Mouse (Mus musculus): Measurements from ENCODE around the gene Ugt1a8. TPM values are rescaled to one million over a fixed set of nuclear protein-coding genes. Genes with fewer than 3 reads are reported as not detected.

The Ugt1a8 gene
- polyA plus RNA-seq, 1 experiment from 2014 or later: not detected

DNA sequence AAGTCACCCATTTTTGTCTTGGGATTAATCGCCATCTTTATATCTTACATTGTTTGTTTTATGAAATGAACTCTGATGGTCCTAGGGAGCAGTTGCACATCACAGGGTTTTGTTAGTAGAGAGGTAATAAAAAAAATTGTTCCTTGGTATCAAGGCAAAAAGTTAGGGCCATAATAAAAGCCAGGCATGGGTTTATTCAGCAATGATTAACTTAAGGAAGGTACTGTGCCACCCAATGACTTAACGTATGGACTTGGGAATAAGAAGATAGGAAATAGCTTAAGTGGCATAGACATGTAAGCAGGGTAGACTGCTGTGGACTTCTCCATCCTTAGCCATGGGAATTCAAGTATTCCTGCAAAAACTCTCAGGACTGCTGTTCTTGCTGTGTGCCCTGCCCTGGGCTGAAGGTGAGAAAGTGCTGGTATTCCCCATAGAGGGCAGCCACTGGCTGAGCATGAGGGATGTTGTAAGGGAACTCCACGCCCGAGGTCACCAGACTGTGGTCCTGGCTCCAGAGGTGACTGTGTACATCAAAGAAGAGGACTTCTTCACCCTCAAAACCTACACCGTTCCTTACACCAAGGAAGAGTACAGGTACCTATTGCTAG is 98.8 kb downstream of the Ugt1a8 start:
- Histone ChIP-seq H3K27ac (no peak overlapping the region), H3K4me3 (ENCODE audit: inconsistent target) (no peak overlapping the region), H3K79me2 (ENCODE audit: inconsistent target) (peaks cover 58% of the 10 kb centered on the region; the same call in 1 of the 2 replicates), H3K36me3 (ENCODE audit: inconsistent target) (no peaks in the 10 kb centered on the region)
- WGBS (ENCODE audit: missing documents): 93% methylated on average over 5 of the region's 5 CpGs

DNA sequence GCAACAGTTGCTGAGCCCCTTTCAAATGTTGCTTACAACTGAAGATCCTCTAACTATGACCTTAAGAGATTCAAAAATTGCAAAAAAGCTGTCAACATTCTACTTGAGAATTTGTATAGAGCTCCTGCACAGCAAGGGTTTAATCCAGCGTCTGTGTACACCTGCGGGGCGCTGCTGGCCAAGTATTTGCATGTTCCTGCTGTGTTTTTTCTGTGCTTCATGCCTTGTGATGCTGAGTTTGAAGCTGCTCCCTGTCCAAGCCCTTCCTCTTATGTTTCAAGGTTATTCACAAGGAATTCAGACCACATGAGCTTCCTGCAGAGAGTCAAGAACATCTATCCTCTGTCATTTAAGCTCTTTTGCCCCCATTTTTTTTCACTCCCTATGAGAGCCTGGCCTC is 104.5 kb downstream of the Ugt1a8 start:
- Histone ChIP-seq H3K4me3 (ENCODE audit: inconsistent target) (no peak overlapping the region), H3K36me3 (ENCODE audit: inconsistent target) (no peaks in the 10 kb centered on the region), H3K79me2 (ENCODE audit: inconsistent target) (peaks cover 10% of the 10 kb centered on the region; the same call in 1 of the 2 replicates), H3K27ac (no peak overlapping the region)
- WGBS (ENCODE audit: missing documents): 94% methylated on average over 3 of the region's 3 CpGs

DNA sequence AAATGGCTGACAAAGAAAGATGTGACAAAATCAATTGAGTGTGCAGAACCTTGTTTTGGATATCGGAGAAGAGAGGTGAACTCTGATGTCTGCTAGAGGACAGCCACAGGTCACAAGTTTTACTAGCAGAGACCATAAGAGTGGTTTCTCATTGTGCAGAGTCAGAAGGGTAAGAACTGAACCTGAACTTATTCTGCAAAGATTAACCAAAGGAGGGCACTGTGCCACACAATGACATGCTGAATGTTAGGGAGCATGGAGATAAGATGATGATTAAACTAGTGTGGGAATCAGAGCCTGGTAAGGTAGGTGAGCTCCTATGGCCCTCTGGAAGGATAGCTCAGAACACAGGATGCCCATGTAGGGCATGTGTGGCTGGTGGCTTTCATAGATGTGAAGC is 108.1 kb downstream of the Ugt1a8 start:
- 100% methylated on average over 1 of the region's 1 CpGs for WGBS (ENCODE audit: missing documents)
- Histone ChIP-seq H3K36me3 (ENCODE audit: inconsistent target) (no peaks in the 10 kb centered on the region), H3K4me3 (ENCODE audit: inconsistent target) (no peak overlapping the region), H3K79me2 (ENCODE audit: inconsistent target) (no peaks in the 10 kb centered on the region; the same call in 1 of the 2 replicates), H3K27ac (no peak overlapping the region)

DNA sequence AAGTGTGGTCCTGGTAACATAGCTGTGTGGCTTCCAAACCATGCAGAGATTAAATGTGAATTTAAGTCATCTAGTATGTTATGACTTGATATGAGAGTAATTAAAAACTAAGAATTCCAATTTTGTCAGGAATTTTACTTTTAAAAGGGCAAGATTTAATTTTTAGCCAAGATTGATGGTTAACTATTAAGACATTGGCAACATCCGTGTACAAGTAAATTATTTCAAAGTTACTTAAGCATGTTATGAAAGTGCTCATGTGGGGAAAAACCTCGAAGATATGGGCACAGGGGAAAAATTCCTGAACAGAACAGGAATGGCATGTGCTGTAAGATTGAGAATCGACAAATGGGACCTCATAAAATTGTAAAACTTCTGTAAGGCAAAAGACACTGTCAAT is 109.8 kb downstream of the Ugt1a8 start:
- no peaks in the 10 kb centered on the region for H3K36me3 ChIP-seq (ENCODE audit: inconsistent target)
- H3K27ac ChIP-seq: no peak overlapping the region
- no peaks in the 10 kb centered on the region; the same call in 1 of the 2 replicates for H3K79me2 ChIP-seq (ENCODE audit: inconsistent target)
- 83% methylated on average over 3 of the region's 3 CpGs for WGBS (ENCODE audit: missing documents)
- no peak overlapping the region for H3K4me3 ChIP-seq (ENCODE audit: inconsistent target)

DNA sequence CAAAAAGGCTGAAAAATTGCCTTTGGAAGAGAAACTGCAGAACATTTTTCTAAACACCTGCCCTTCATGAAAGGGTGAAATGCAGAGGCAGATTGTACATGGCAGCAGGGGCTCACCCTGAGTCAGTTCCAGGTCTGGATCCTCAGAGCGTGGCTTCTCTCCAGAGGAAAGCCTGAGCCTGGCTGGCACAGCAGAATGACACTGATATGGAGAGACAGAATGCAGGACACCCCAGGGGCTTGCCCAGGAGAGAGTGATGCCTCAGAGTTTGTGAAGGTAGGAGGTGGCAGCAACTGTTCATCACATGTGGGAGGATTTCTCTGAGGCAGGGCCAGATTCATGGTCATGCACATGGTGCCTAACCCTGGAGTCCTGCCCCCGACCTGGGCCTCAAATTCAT is 112.4 kb downstream of the Ugt1a8 start:
- WGBS (ENCODE audit: missing documents): 95% methylated on average over 2 of the region's 2 CpGs
- H3K27ac ChIP-seq: no peak overlapping the region

DNA sequence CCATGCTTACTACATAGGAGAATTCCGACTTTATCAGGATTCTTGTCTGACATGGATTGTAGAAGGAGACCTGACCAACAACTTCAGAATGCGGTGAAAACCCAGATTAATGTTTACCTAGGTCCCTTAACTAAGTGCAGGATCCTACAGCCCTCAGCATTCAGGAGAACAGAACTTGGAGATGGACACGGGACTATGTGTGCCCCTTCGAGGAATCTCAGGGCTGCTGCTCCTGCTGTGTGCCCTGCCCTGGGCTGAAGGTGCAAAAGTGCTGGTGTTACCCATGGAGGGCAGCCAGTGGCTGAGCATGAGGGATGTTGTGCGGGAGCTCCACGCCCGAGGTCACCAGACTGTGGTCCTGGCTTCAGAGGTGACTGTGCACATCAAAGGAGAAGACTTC is 112.8 kb downstream of the Ugt1a8 start, which contains the start of gene Ugt1a2:
Ugt1a2 (plus strand) TSS at position 146 of the 400 bp plus-strand sequence.
- no peak within 1 kb of the TSS for H3K27ac ChIP-seq
- no peak within 1 kb of the TSS for H3K4me3 ChIP-seq (ENCODE audit: inconsistent target)
- no peaks in the 10 kb centered on the region for H3K36me3 ChIP-seq (ENCODE audit: inconsistent target)
- no peaks in the 10 kb centered on the region; the same call in 1 of the 2 replicates for H3K79me2 ChIP-seq (ENCODE audit: inconsistent target)
- WGBS (ENCODE audit: missing documents): 97% methylated on average over 7 of the region's 7 CpGs

More for the DNA sequence above, 112.4 kb downstream of the Ugt1a8 start:
- Histone ChIP-seq H3K79me2 (ENCODE audit: inconsistent target) (no peaks in the 10 kb centered on the region; the same call in 1 of the 2 replicates), H3K4me3 (ENCODE audit: inconsistent target) (no peak overlapping the region), H3K36me3 (ENCODE audit: inconsistent target) (no peaks in the 10 kb centered on the region)

DNA sequence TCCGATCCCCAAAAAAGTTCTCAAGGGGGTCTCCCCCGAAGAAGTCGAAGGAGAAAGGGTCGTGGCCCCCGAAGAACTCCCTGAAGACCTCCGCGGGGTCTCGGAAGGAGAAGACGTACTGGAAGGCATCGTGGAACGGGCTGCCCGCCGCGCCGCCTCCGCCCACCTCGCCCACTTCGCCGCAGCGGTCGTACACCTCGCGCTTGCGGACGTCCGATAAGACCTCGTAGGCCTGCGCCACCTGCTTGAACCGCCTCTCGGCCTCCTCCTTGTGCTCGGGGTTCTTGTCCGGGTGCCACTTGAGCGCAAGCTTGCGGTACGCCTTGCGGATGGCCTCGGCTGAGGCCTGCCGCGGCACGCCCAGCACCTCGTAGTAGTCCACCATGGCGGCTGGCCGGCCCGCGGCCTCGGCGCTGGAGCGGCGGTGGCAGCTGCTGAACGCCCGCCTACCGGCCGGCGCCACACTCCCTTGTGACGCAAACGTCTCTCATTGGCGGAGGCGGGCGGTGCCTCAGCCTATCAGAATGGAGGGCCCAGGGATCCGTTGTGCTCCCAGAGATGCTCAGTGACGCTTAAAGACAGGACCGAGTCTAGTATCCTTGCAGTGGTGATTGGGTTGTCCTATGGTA is 117.8 kb downstream of the Ugt1a8 start, which contains the start of gene Dnajb3:
Dnajb3 (minus strand) TSS at position 489 of the 629 bp plus-strand sequence.
- 36% methylated on average over 58 of the region's 62 CpGs for WGBS (ENCODE audit: missing documents)
- Histone ChIP-seq H3K79me2 (ENCODE audit: inconsistent target) (no peaks in the 10 kb centered on the region; the same call in 1 of the 2 replicates), H3K27ac (no peak within 1 kb of the TSS), H3K4me3 (ENCODE audit: inconsistent target) (no peak within 1 kb of the TSS), H3K36me3 (ENCODE audit: inconsistent target) (no peaks in the 10 kb centered on the region)

DNA sequence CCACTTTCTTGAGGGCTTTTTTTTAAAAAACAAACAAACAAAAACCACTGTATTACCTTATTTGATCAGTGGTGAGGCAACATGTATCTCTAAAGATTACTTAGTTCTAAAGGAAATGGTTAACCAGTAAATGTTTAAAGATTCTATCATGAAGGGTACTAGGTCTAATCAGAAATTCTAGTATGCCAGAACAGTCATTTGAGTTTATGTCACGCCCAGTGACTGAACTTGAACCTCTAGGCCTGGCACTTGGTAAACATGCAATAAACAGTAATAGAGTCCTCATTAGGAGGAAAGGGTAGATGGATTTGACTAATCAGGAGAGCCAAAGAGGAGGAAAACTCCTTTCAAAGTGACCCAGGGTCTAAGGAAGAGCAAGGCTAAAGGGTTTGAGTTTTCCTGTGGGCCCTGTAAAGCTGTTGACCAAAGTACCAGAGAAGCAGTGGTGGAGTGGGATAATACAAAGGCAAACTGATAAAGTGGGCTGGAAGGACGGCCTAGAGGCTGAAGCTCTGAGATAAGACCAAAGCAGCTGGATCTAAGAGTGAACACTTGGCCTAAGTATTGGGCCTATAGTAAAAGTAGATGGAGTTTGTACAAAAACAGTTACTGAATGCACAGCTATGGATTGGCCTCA is 119.3 kb downstream of the Ugt1a8 start:
- no peaks in the 10 kb centered on the region; the same call in 1 of the 2 replicates for H3K79me2 ChIP-seq (ENCODE audit: inconsistent target)
- 91% methylated on average over 2 of the region's 2 CpGs for WGBS (ENCODE audit: missing documents)
- no peaks in the 10 kb centered on the region for H3K36me3 ChIP-seq (ENCODE audit: inconsistent target)
- H3K4me3 ChIP-seq (ENCODE audit: inconsistent target): no peak overlapping the region
- H3K27ac ChIP-seq: no peak overlapping the region

DNA sequence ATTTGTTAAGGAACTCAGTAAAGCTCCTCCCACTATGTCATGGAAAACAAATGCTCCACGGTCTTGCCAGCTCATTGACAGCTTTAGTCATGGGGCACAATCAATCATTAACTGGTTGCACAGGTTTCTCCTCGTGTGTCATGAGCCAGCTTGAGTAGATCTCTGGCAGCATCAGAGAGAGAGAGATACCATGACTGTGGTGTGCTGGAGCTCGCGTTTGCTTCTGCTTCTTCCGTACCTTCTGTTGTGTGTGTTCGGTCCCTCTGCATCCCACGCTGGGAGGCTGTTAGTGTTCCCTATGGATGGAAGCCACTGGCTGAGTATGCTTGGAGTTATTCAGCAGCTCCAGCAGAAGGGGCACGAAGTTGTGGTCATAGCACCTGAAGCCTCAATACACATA is 124.2 kb downstream of the Ugt1a8 start, which contains the start of gene Ugt1a1:
Ugt1a1 (plus strand) TSS at position 148 of the 400 bp plus-strand sequence.
- Histone ChIP-seq H3K79me2 (ENCODE audit: inconsistent target) (no peaks in the 10 kb centered on the region; the same call in 1 of the 2 replicates), H3K36me3 (ENCODE audit: inconsistent target) (no peaks in the 10 kb centered on the region), H3K4me3 (ENCODE audit: inconsistent target) (no peak within 1 kb of the TSS), H3K27ac (no peak within 1 kb of the TSS)
- WGBS (ENCODE audit: missing documents): 72% methylated on average over 8 of the region's 8 CpGs

DNA sequence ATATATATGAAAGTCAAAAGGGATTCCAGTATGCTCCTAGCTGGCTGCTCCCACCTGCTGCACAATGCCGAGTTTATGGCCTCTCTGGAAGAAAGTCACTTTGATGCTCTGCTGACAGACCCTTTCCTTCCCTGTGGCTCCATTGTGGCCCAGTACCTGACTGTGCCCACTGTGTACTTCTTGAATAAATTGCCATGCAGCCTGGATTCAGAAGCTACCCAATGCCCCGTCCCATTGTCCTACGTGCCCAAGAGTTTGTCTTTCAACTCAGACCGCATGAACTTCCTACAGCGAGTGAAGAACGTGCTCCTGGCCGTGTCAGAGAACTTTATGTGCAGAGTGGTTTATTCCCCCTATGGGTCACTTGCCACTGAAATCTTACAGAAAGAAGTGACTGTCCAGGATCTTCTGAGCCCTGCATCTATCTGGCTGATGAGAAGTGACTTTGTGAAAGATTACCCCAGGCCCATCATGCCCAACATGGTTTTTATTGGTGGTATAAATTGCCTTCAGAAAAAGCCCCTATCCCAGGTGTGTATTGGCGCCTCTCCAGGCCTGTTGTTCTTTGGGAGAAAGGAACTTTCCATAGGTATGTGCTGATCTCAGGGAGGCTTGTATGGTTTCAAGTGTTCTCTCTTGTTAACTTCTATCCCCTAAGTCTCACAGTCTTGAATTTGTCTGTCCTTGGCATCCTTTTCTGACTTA is 124.9 kb downstream of the Ugt1a8 start:
- H3K79me2 ChIP-seq (ENCODE audit: inconsistent target): no peaks in the 10 kb centered on the region
- WGBS (ENCODE audit: missing documents): 63% methylated on average over 8 of the region's 8 CpGs
- H3K36me3 ChIP-seq (ENCODE audit: inconsistent target): no peaks in the 10 kb centered on the region
- no peak overlapping the region for H3K27ac ChIP-seq
- H3K4me3 ChIP-seq (ENCODE audit: inconsistent target): no peak overlapping the region

DNA sequence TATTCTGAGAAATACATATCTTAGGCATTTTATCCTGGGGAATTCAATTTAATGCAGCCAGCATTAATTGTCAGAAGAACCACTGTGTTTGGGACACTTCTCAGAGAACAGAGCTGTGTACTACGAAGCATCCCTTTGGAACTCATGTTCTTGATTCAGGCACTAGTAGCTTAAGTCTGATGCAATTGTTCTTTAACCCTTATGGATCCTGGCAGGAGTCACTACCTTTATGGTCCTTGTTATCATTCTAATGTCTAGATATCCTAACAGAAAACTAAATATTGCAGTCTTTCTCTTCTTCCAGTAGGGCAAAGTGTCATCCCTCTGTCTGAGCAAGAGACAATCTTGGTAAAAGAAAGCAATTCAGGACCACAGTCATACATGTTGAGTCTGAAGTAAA is 125.4 kb downstream of the Ugt1a8 start:
- 75% methylated on average over 1 of the region's 1 CpGs for WGBS (ENCODE audit: missing documents)

DNA sequence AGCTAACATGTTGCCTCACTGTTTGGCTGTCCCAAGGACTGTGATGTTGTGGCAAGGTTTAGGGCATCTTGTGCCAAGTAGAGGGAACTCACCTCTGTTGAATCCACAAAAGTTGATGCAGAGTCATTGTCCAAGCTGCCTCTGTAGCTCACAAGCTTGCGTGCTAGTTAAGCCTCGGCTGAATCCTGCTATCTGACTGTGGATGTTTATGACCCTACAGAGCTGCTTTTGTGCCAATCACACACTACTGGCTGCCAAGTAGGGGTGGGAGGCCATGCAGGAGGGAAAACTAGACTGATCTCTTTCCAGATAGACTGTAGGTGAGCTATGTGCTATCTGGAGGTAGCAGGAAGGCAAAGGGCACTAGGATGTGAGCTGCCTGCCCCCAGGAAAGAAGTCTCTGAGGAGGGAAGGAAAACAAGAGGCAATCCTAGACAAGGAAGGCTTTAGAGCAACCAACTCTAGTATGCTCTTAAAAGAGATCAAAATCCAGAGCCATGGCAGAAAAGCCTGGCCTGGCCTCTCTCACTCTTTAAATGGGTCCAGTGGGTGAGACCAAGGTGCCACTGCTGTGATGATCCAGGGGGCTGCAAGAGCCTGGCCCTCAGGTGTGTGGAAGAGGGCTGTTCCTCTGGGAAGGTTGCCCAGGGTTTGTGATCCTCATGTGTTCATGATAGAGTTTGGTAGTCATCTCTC is 126.3 kb downstream of the Ugt1a8 start:
- H3K27ac ChIP-seq: no peak overlapping the region
- 81% methylated on average over 2 of the region's 2 CpGs for WGBS (ENCODE audit: missing documents)

More for the DNA sequence above, 125.4 kb downstream of the Ugt1a8 start:
- H3K79me2 ChIP-seq (ENCODE audit: inconsistent target): no peaks in the 10 kb centered on the region
- H3K36me3 ChIP-seq (ENCODE audit: inconsistent target): no peaks in the 10 kb centered on the region
- H3K27ac ChIP-seq: no peak overlapping the region
- H3K4me3 ChIP-seq (ENCODE audit: inconsistent target): no peak overlapping the region

DNA sequence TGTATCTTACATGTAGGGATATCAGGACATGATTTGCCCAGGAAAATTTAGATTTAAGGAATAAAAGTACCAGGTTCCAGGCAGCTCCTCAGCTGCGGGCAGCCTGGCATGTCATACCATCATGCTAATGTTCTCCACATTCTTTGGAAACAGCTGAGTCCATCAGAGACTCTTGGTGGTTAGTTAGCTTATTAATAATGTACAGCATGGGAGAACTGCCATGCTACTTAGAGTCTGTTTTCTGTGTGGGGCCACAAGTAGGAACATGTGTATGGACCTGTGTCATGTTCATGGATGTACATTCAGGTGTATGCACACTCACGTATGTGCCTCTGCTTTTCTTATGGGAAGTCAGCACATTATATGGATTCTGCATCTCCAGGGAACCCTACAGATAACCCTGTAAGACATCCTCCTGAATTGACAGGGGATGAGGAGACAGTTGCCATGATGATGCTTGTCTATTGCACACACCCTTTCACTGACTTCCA is 126.9 kb downstream of the Ugt1a8 start:
- H3K79me2 ChIP-seq (ENCODE audit: inconsistent target): no peaks in the 10 kb centered on the region
- no peak overlapping the region for H3K27ac ChIP-seq
- no peaks in the 10 kb centered on the region for H3K36me3 ChIP-seq (ENCODE audit: inconsistent target)
- no peak overlapping the region for H3K4me3 ChIP-seq (ENCODE audit: inconsistent target)
- 84% methylated on average over 2 of the region's 2 CpGs for WGBS (ENCODE audit: missing documents)

More for the DNA sequence above, 126.3 kb downstream of the Ugt1a8 start:
- Histone ChIP-seq H3K79me2 (ENCODE audit: inconsistent target) (no peaks in the 10 kb centered on the region), H3K36me3 (ENCODE audit: inconsistent target) (no peaks in the 10 kb centered on the region), H3K4me3 (ENCODE audit: inconsistent target) (no peak overlapping the region)

Data from macrophage (primary cell).